8 mouse cellular contexts compared by ENCODE assay signal in the genomic region with DNA sequence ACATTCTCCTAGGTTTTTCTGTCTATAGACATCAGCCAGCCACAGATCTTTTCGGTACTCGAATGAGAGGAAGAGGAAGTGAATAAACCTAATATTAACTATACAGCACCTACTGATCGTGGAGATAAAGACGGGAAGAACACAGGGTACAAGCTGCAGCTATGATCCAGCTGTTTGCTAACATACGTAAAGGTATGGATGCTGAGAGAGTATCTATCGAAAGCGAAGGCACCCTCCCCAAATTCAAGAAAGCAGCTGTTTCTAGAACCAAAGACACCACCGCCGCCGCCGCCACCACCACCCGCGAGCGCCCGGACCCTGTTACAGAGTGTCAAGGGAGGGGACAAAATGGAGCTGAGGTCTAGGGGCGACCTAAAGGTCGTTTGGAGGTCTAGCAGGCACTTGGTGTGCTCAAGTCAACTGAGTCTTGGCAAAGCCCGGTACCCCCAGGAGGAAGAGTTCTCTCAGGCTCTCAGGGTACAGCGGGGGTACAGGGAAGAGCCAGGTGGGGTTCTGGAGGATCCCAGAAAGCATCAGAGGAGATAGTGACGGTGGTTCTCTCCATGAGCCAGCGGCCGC. TPM values are rescaled to one million over a fixed set of nuclear protein-coding genes. Genes with fewer than 3 reads are reported as not detected.
DNase-seq lines count a peak whose midpoint lies in the region; ATAC-seq and TF ChIP-seq lines count a peak whose summit lies in the region.

No protein-coding gene starts in this region.

- TF ChIP-seq EP300 in lung, postnatal 0 days (IDR thresholded peaks at IDR 0.05), result no peak

- H3K27ac ChIP-seq in cerebellum, adult 2 months (ENCODE audit: insufficient read depth, low read length), result no peak overlapping the region
- H3K27ac ChIP-seq in kidney, postnatal 0 days, result peak overlapping the region; percentile 79
- H3K27ac ChIP-seq in lung, postnatal 0 days (ENCODE audit: low read length), result peak overlapping the region; percentile 84

- peak; percentile 41 for ATAC-seq in granulocyte monocyte progenitor cell, adult 5-6 weeks (replicated peaks; ENCODE audit: poor library complexity, severe bottlenecking)
- ATAC-seq in kidney, postnatal 0 days (replicated peaks; ENCODE audit: low FRiP score, low read depth), result peak; percentile 34
- ATAC-seq in lung, postnatal 0 days, result peak; percentile 7

- no peaks in the 10 kb centered on the region for H3K9me3 ChIP-seq in kidney, postnatal 0 days (replicated peaks; ENCODE audit: low read length)
- no peaks in the 10 kb centered on the region for H3K9me3 ChIP-seq in lung, postnatal 0 days (ENCODE audit: low read length)

- no peaks in the 10 kb centered on the region for H3K27me3 ChIP-seq in cerebellum, adult 2 months (ENCODE audit: control insufficient read depth, insufficient read depth, low read length)
- H3K27me3 ChIP-seq in kidney, postnatal 0 days (ENCODE audit: insufficient read depth, low read length), result no peaks in the 10 kb centered on the region
- H3K27me3 ChIP-seq in lung, postnatal 0 days (replicated peaks; ENCODE audit: insufficient read depth, low read length), result no peaks in the 10 kb centered on the region

- TF ChIP-seq POLR2A in cerebellum, adult 2 months (IDR thresholded peaks at IDR 0.05; ENCODE audit: borderline replicate concordance, insufficient read depth, low read length), result no peak

- H3K4me3 ChIP-seq in cerebellum, adult 2 months (replicated peaks; ENCODE audit: insufficient read depth, low read depth, low read length), result peak overlapping the region; percentile 94
- H3K4me3 ChIP-seq in kidney, postnatal 0 days (replicated peaks; ENCODE audit: low read depth, low read length), result peak overlapping the region; percentile 61
- H3K4me3 ChIP-seq in lung, postnatal 0 days (ENCODE audit: low read depth, low read length), result peak overlapping the region; percentile 59

- peak overlapping the region; percentile 67 for H3K9ac ChIP-seq in kidney, postnatal 0 days (ENCODE audit: low read depth, low read length)
- peak overlapping the region; percentile 52 for H3K9ac ChIP-seq in lung, postnatal 0 days (replicated peaks; ENCODE audit: low read depth)

- H3K4me2 ChIP-seq in kidney, postnatal 0 days (ENCODE audit: low read length), result peak overlapping the region; percentile 59
- peak overlapping the region; percentile 64 for H3K4me2 ChIP-seq in lung, postnatal 0 days (replicated peaks; ENCODE audit: low read depth, low read length)

- peak; percentile 20 for DNase-seq in urinary bladder, adult 2 months (ENCODE audit: low spot score)
- DNase-seq in urinary bladder, postnatal 10 days (ENCODE audit: low spot score), result no peak
- peak; percentile 4 to 36 for DNase-seq in cerebellum, adult 2 months
- peak; percentile 31 for DNase-seq in kidney, postnatal 0 days (ENCODE audit: low spot score)
- DNase-seq in lung, postnatal 0 days (ENCODE audit: low spot score), result peak; percentile 44
- DNase-seq in right cerebral cortex, postnatal 14 days, result peak; percentile 16
- DNase-seq in yolk sac, embryonic 10.5 days (ENCODE audit: low spot score), result no peak

- H3K4me1 ChIP-seq in cerebellum, adult 2 months (ENCODE audit: control insufficient read depth, insufficient read depth, low read length), result no peaks in the 10 kb centered on the region
- no peaks in the 10 kb centered on the region for H3K4me1 ChIP-seq in kidney, postnatal 0 days (replicated peaks; ENCODE audit: insufficient read depth, low read length)
- no peaks in the 10 kb centered on the region for H3K4me1 ChIP-seq in lung, postnatal 0 days (ENCODE audit: insufficient read depth, low read depth, low read length)

- no peaks in the 10 kb centered on the region for H3K36me3 ChIP-seq in kidney, postnatal 0 days (ENCODE audit: insufficient read depth, low read length)
- H3K36me3 ChIP-seq in lung, postnatal 0 days (ENCODE audit: insufficient read depth, low read length), result no peaks in the 10 kb centered on the region

- TF ChIP-seq CTCF in cerebellum, adult 2 months (IDR thresholded peaks at IDR 0.05; ENCODE audit: borderline replicate concordance, insufficient read depth, low read depth, low read length), result no peak
- no peak for TF ChIP-seq CTCF in kidney, postnatal 0 days (IDR thresholded peaks at IDR 0.05; ENCODE audit: low read depth)
- no peak for TF ChIP-seq CTCF in lung, postnatal 0 days (IDR thresholded peaks at IDR 0.05)

- WGBS in cerebellum, adult 2 months, result 7% methylated on average over 22 of the region's 22 CpGs
- 27% methylated on average over 22 of the region's 22 CpGs for WGBS in kidney, postnatal 0 days
- 10% methylated on average over 22 of the region's 22 CpGs for WGBS in lung, postnatal 0 days

RNA-seq across cellular contexts. Expression of a gene that starts 0.7 kb away (rescaled TPM):
- polyA plus RNA-seq in urinary bladder, adult 2 months (2012; rRNA removed), result 13.9 and 14.8 TPM in 2 replicates
- polyA plus RNA-seq in cerebellum, adult 2 months (2012; rRNA removed), result 15.0 and 15.2 TPM in 2 replicates
- 18.2 and 18.6 TPM in 2 replicates for total RNA-seq in granulocyte monocyte progenitor cell, adult 5-6 weeks (2014; fragmentation: Nextera tagmentation)
- 30.2 and 31.4 TPM in 2 replicates for total RNA-seq in granulocyte monocyte progenitor cell, adult 5-6 weeks (2017)
- polyA plus RNA-seq in kidney, postnatal 0 days (2015; fragmentation: Nextera tagmentation; extraction: Ambion mirVana), result 31.1 and 32.3 TPM in 2 replicates
- 46.0 and 61.6 TPM in 2 replicates for polyA plus RNA-seq in lung, postnatal 0 days (2015; fragmentation: Nextera tagmentation; extraction: Ambion mirVana)

Comparison
In these comparisons a context has a peak if more than half of its experiments do, and no peak if none do; other contexts are left out.
1. DNase-seq: peak in urinary bladder, adult 2 months (single experiment), cerebellum, adult 2 months (2 of 2), kidney, postnatal 0 days (single experiment), lung, postnatal 0 days (single experiment) and right cerebral cortex, postnatal 14 days (single experiment); none in urinary bladder, postnatal 10 days (single experiment) and yolk sac, embryonic 10.5 days (single experiment).
2. Peak in every context shown above with its lines, with median percentiles within 50 percentile points of each other: H3K4me3 ChIP-seq and ATAC-seq.